ENCODE assay signal across 21 mouse cellular contexts in the genomic region with DNA sequence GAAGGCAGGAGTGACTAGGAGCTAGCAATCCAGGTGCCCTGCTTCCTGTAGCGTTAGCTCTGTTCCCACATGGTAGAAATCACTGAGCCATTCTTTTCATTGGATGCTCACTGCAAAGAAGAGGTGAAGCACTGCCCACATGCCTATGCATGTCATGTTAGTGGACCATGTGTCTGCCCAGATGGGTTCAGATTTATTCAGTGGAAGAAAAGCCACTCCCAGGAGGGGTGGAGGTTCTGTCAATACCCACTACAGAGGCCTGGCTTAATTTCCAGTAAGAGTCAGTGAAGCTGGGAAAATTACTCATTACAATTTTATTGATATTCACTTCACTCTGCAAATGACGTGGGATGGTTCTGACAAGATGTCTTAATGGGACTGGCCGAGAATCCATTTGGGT.
DNase-seq lines count a peak whose midpoint lies in the region; ATAC-seq and TF ChIP-seq lines count a peak whose summit lies in the region.
"Had no signal": no experiment of that assay in that cellular context is flagged by ENCODE, and none has a peak within 500 bp of the region (broad histone marks: within the 10 kb centered on the region; RNA-seq: fewer than 3 reads in every experiment).

No protein-coding gene starts in this region.

- no peak for DNase-seq in hindbrain, embryonic 11.5 days (ENCODE audit: low spot score)
- no peak for DNase-seq in ES-E14 (ENCODE audit: low read depth, low spot score)
- peak; percentile 28 for DNase-seq in retina, embryonic 14.5 days (ENCODE audit: low spot score)
- no peak for DNase-seq in left cerebral cortex, adult 18-20 months (ENCODE audit: low spot score in 2 of 2)
- no peak for DNase-seq in lung, adult 18-20 months
- DNase-seq: adrenal gland, adult 8-10 months; adrenal gland, postnatal 14 days; adrenal gland, postnatal 36 days; cerebellum, adult 11-12 months; cerebellum, adult 2 months; cerebellum, adult 9-10 months; cerebellum, postnatal 10 days; cerebellum, postnatal 25 days had no signal

- H3K4me1 ChIP-seq in hindbrain, embryonic 12.5 days = peaks cover 12% of the 10 kb centered on the region
- no peaks in the 10 kb centered on the region for H3K4me1 ChIP-seq in hindbrain, embryonic 11.5 days (replicated peaks; ENCODE audit: control insufficient read depth, insufficient read depth, low read length)
- H3K4me1 ChIP-seq in ES-E14 (ENCODE audit: control insufficient read depth in 2 of 2, insufficient read depth in 2 of 2, low read length in 2 of 2, poor library complexity in 1 of 2) = no peaks in the 10 kb centered on the region; a peak in 1 of 4 replicates
- H3K4me1 ChIP-seq: embryonic facial prominence, embryonic 10.5 days had no signal

- in situ Hi-C loops in ES-E14 (cut with MboI; ENCODE audit: low sequenced_read_pairs in 2 of 2, unreplicated experiment in 2 of 2) = no loop called here

- WGBS in hindbrain, embryonic 12.5 days = 71% methylated on average over 3 of the region's 3 CpGs
- WGBS in hindbrain, embryonic 11.5 days = 86% methylated on average over 3 of the region's 3 CpGs

- H3K27me3 ChIP-seq in hindbrain, embryonic 12.5 days = no peaks in the 10 kb centered on the region
- no peaks in the 10 kb centered on the region for H3K27me3 ChIP-seq in hindbrain, embryonic 11.5 days (ENCODE audit: control insufficient read depth, insufficient read depth, low read length)
- H3K27me3 ChIP-seq: embryonic facial prominence, embryonic 12.5 days; Patski had no signal

- H3K9me3 ChIP-seq in hindbrain, embryonic 12.5 days (replicated peaks) = no peaks in the 10 kb centered on the region
- H3K9me3 ChIP-seq in hindbrain, embryonic 11.5 days (ENCODE audit: control insufficient read depth, low read length) = no peaks in the 10 kb centered on the region
- no peaks in the 10 kb centered on the region for H3K9me3 ChIP-seq in ES-E14 (ENCODE audit: control insufficient read depth, insufficient read depth, low read depth, low read length)
- H3K9me3 ChIP-seq: embryonic facial prominence, embryonic 10.5 days; embryonic facial prominence, embryonic 12.5 days had no signal

- ATAC-seq in hindbrain, embryonic 12.5 days (ENCODE audit: low FRiP score) = 0 out of 2 replicates have a peak, but pooled peaks have one; percentile 50
- no peak for ATAC-seq in hindbrain, embryonic 11.5 days (ENCODE audit: low FRiP score)
- ATAC-seq: activated CD4-positive, CD25-positive, alpha-beta regulatory T cell, adult 4 months; forebrain, embryonic 14.5 days; forebrain, embryonic 16.5 days; Patski had no signal

- no peak overlapping the region for H3K27ac ChIP-seq in hindbrain, embryonic 12.5 days
- no peak overlapping the region for H3K27ac ChIP-seq in hindbrain, embryonic 11.5 days (ENCODE audit: low read depth, low read length)
- peak overlapping the region; percentile 36; the same call in 1 of the 2 replicates for H3K27ac ChIP-seq in ES-E14 (ENCODE audit: insufficient read depth, low read depth, low read length, poor library complexity, severe bottlenecking)
- H3K27ac ChIP-seq: embryonic facial prominence, embryonic 10.5 days; embryonic facial prominence, embryonic 12.5 days had no signal

- H3K4me2 ChIP-seq in hindbrain, embryonic 12.5 days (replicated peaks) = no peak overlapping the region
- H3K4me2 ChIP-seq in hindbrain, embryonic 11.5 days (replicated peaks; ENCODE audit: low read depth, low read length) = no peak overlapping the region
- H3K4me2 ChIP-seq: embryonic facial prominence, embryonic 12.5 days had no signal

- H3K36me3 ChIP-seq in hindbrain, embryonic 12.5 days = no peaks in the 10 kb centered on the region
- no peaks in the 10 kb centered on the region for H3K36me3 ChIP-seq in hindbrain, embryonic 11.5 days (ENCODE audit: control insufficient read depth, insufficient read depth, low read length)
- H3K36me3 ChIP-seq in ES-E14 (ENCODE audit: control insufficient read depth, insufficient read depth, low read length, poor library complexity, severe bottlenecking) = no peaks in the 10 kb centered on the region
- H3K36me3 ChIP-seq: embryonic facial prominence, embryonic 10.5 days; embryonic facial prominence, embryonic 12.5 days; G1E had no signal

- H3K9ac ChIP-seq in hindbrain, embryonic 12.5 days = no peak overlapping the region
- H3K9ac ChIP-seq in hindbrain, embryonic 11.5 days (ENCODE audit: low read depth, low read length) = no peak overlapping the region
- H3K9ac ChIP-seq in ES-E14 (ENCODE audit: insufficient read depth, low read depth, low read length, poor library complexity, severe bottlenecking) = no peak overlapping the region
- H3K9ac ChIP-seq: embryonic facial prominence, embryonic 12.5 days had no signal

- no peak overlapping the region for H3K4me3 ChIP-seq in hindbrain, embryonic 12.5 days
- no peak overlapping the region for H3K4me3 ChIP-seq in hindbrain, embryonic 11.5 days (ENCODE audit: low read depth, low read length)
- H3K4me3 ChIP-seq in ES-E14 (ENCODE audit: insufficient read depth in 1 of 2, low read depth in 1 of 2, low read length in 2 of 2, poor library complexity in 1 of 2, severe bottlenecking in 1 of 2) = no peak overlapping the region
- H3K4me3 ChIP-seq: embryonic facial prominence, embryonic 10.5 days; embryonic facial prominence, embryonic 12.5 days had no signal

TF ChIP-seq in ES-E14, 5 proteins besides CTCF, POLR2A, EP300 and RAD21:
- no peak for TF ChIP-seq MAFK (IDR thresholded peaks at IDR 0.05; ENCODE audit: insufficient read depth, low read depth, low read length)
- TF ChIP-seq ZNF384 (IDR thresholded peaks at IDR 0.05; ENCODE audit: low read depth, low read length) = no peak
- TF ChIP-seq ZC3H11A (IDR thresholded peaks at IDR 0.05; ENCODE audit: borderline replicate concordance, low read depth, low read length) = no peak
- no peak for TF ChIP-seq CHD2 (IDR thresholded peaks at IDR 0.05; ENCODE audit: low read depth, low read length)
- TF ChIP-seq HCFC1 (IDR thresholded peaks at IDR 0.05; ENCODE audit: borderline replicate concordance, insufficient read depth, low read length) = no peak
